Mouse (Mus musculus): ENCODE results near the gene Gbgt1.
"Not testable (repeated sequence)": the region's sequence is repeated elsewhere in the genome, so short reads cannot be mapped to it uniquely, and the experiment has no call there.

Gene Gbgt1

GRCm38 (mm10) chr2:28495801-28496595, 693 bp upstream of the Gbgt1 start:
- in situ Hi-C loops (cut with MboI; ENCODE audit: low pct_unique_long_range_greater_than_20kb in 1 of 2, low sequenced_read_pairs in 2 of 2, unreplicated experiment in 1 of 2) = no loop called here

- in situ Hi-C loops (cut with MboI; ENCODE audit: low pct_unique_long_range_greater_than_20kb in 1 of 2, low sequenced_read_pairs in 2 of 2, unreplicated experiment in 1 of 2) = no loop called here
Observed at GRCm38 (mm10) chr2:28497561-28497960, 870 bp downstream of the Gbgt1 start.

GRCm38 (mm10) chr2:28498431-28498830, 1.7 kb downstream of the Gbgt1 start:
- in situ Hi-C loops (cut with MboI; ENCODE audit: low pct_unique_long_range_greater_than_20kb in 1 of 2, low sequenced_read_pairs in 2 of 2, unreplicated experiment in 1 of 2) = no loop called here

GRCm38 (mm10) chr2:28502987-28503386, 6.3 kb downstream of the Gbgt1 start:
- in situ Hi-C loops (cut with MboI; ENCODE audit: low pct_unique_long_range_greater_than_20kb in 1 of 2, low sequenced_read_pairs in 2 of 2, unreplicated experiment in 1 of 2) = no loop called here

- in situ Hi-C loops (cut with MboI; ENCODE audit: low pct_unique_long_range_greater_than_20kb in 1 of 2, low sequenced_read_pairs in 2 of 2, unreplicated experiment in 1 of 2) = no loop called here
Observed at GRCm38 (mm10) chr2:28504676-28505075, 8.0 kb downstream of the Gbgt1 start.

- in situ Hi-C loops (cut with MboI; ENCODE audit: low pct_unique_long_range_greater_than_20kb in 1 of 2, low sequenced_read_pairs in 2 of 2, unreplicated experiment in 1 of 2) = no loop called here
Observed at GRCm38 (mm10) chr2:28505795-28506194, 9.1 kb downstream of the Gbgt1 start, which contains the start of gene Gm10134. TSS of gene Gm10134 (plus strand) at chr2:28506095.

- in situ Hi-C loops (cut with MboI; ENCODE audit: low pct_unique_long_range_greater_than_20kb in 1 of 2, low sequenced_read_pairs in 2 of 2, unreplicated experiment in 1 of 2) = no loop called here
Observed at GRCm38 (mm10) chr2:28506291-28506690, 9.6 kb downstream of the Gbgt1 start.

GRCm38 (mm10) chr2:28511600-28511999, 14.9 kb downstream of the Gbgt1 start:
- in situ Hi-C loops (cut with MboI; ENCODE audit: low pct_unique_long_range_greater_than_20kb in 1 of 2, low sequenced_read_pairs in 2 of 2, unreplicated experiment in 1 of 2) = not testable (repeated sequence)

GRCm38 (mm10) chr2:28512798-28513401, 16.2 kb downstream of the Gbgt1 start, which contains the start of gene Ralgds:
TSS of gene Ralgds (plus strand) at chr2:28513125.
- in situ Hi-C loops (cut with MboI; ENCODE audit: low pct_unique_long_range_greater_than_20kb in 1 of 2, low sequenced_read_pairs in 2 of 2, unreplicated experiment in 1 of 2) = no loop called here

GRCm38 (mm10) chr2:28513431-28514370, 17.0 kb downstream of the Gbgt1 start:
- in situ Hi-C loops (cut with MboI; ENCODE audit: low pct_unique_long_range_greater_than_20kb in 1 of 2, low sequenced_read_pairs in 2 of 2, unreplicated experiment in 1 of 2) = no loop called here

GRCm38 (mm10) chr2:28514489-28514888, 17.8 kb downstream of the Gbgt1 start:
- in situ Hi-C loops (cut with MboI; ENCODE audit: low pct_unique_long_range_greater_than_20kb in 1 of 2, low sequenced_read_pairs in 2 of 2, unreplicated experiment in 1 of 2) = no loop called here

GRCm38 (mm10) chr2:28517206-28517909, 20.7 kb downstream of the Gbgt1 start:
- in situ Hi-C loops (cut with MboI; ENCODE audit: low pct_unique_long_range_greater_than_20kb in 1 of 2, low sequenced_read_pairs in 2 of 2, unreplicated experiment in 1 of 2) = loop anchor here in 1 of 2 experiments (5.0 kb wide), 1 partner anchor 35 kb away; no protein-coding TSS in a partner anchor

- in situ Hi-C loops (cut with MboI; ENCODE audit: low pct_unique_long_range_greater_than_20kb in 1 of 2, low sequenced_read_pairs in 2 of 2, unreplicated experiment in 1 of 2) = loop anchor here in 1 of 2 experiments (5.0 kb wide), 1 partner anchor 34 kb away; no protein-coding TSS in a partner anchor
Observed at GRCm38 (mm10) chr2:28518231-28518630, 21.5 kb downstream of the Gbgt1 start.

- in situ Hi-C loops (cut with MboI; ENCODE audit: low pct_unique_long_range_greater_than_20kb in 1 of 2, low sequenced_read_pairs in 2 of 2, unreplicated experiment in 1 of 2) = no loop called here
Observed at GRCm38 (mm10) chr2:28520581-28520980, 23.9 kb downstream of the Gbgt1 start.

- in situ Hi-C loops (cut with MboI; ENCODE audit: low pct_unique_long_range_greater_than_20kb in 1 of 2, low sequenced_read_pairs in 2 of 2, unreplicated experiment in 1 of 2) = no loop called here
Observed at GRCm38 (mm10) chr2:28521571-28522151, 25.0 kb downstream of the Gbgt1 start.

GRCm38 (mm10) chr2:28522166-28522565, 25.5 kb downstream of the Gbgt1 start:
- in situ Hi-C loops (cut with MboI; ENCODE audit: low pct_unique_long_range_greater_than_20kb in 1 of 2, low sequenced_read_pairs in 2 of 2, unreplicated experiment in 1 of 2) = no loop called here

- in situ Hi-C loops (cut with MboI; ENCODE audit: low pct_unique_long_range_greater_than_20kb in 1 of 2, low sequenced_read_pairs in 2 of 2, unreplicated experiment in 1 of 2) = no loop called here
Observed at GRCm38 (mm10) chr2:28523643-28524117, 27.0 kb downstream of the Gbgt1 start.

GRCm38 (mm10) chr2:28524406-28524805, 27.7 kb downstream of the Gbgt1 start:
- in situ Hi-C loops (cut with MboI; ENCODE audit: low pct_unique_long_range_greater_than_20kb in 1 of 2, low sequenced_read_pairs in 2 of 2, unreplicated experiment in 1 of 2) = no loop called here
